Mouse (Mus musculus): Measurements from ENCODE around the gene Mmp9. TPM values are rescaled to one million over a fixed set of nuclear protein-coding genes. Genes with fewer than 3 reads are reported as not detected.

Gene Mmp9
- total RNA-seq, 1 experiment = 7.0 TPM

DNA sequence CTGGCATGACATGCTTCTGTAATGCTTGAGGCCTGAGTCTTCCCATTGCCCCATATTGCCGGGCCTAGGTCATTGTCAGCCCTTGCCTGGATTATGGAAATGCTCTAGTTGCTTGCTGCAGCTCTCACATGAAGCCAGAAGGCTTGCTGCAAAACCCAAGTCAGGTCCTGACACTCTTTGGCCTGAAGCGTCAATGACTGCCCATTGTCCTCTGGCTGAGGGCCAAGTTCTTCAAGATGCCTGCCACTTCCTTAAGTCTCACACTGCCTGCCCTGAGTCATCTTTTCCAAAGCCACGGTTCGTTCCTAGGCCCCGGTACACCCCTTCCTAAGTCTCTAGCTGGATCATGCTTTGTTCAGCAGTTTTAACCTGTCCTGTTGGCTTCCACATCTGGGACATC is 32.1 kb downstream of the Mmp9 start:
- TF ChIP-seq MAFK (IDR thresholded peaks at IDR 0.05; ENCODE audit: insufficient read depth, low read depth, low read length) = no peak
- no peak for TF ChIP-seq ZNF384 (IDR thresholded peaks at IDR 0.05; ENCODE audit: low read depth, low read length)
- TF ChIP-seq CHD2 (IDR thresholded peaks at IDR 0.05; ENCODE audit: low read depth, low read length) = no peak
- TF ChIP-seq HCFC1 (IDR thresholded peaks at IDR 0.05; ENCODE audit: borderline replicate concordance, insufficient read depth, low read length) = no peak
- no peak for TF ChIP-seq ZC3H11A (IDR thresholded peaks at IDR 0.05; ENCODE audit: borderline replicate concordance, low read depth, low read length)
- Histone ChIP-seq H3K27ac (ENCODE audit: insufficient read depth, low read depth, low read length, poor library complexity, severe bottlenecking) (no peak overlapping the region), H3K36me3 (ENCODE audit: control insufficient read depth, insufficient read depth, low read length, poor library complexity, severe bottlenecking) (no peaks in the 10 kb centered on the region), H3K9ac (ENCODE audit: insufficient read depth, low read depth, low read length, poor library complexity, severe bottlenecking) (no peak overlapping the region), H3K4me3 (ENCODE audit: insufficient read depth in 1 of 2, low read depth in 1 of 2, low read length in 2 of 2, poor library complexity in 1 of 2, severe bottlenecking in 1 of 2) (no peak overlapping the region), H3K4me1 (ENCODE audit: control insufficient read depth in 2 of 2, insufficient read depth in 2 of 2, low read length in 2 of 2, poor library complexity in 1 of 2) (peaks cover 0 to 11% of the 10 kb centered on the region in 2 experiments; a peak in 1 of 4 replicates), H3K9me3 (ENCODE audit: control insufficient read depth, insufficient read depth, low read depth, low read length) (no peaks in the 10 kb centered on the region)
- DNase-seq (ENCODE audit: low read depth, low spot score) = no peak
- in situ Hi-C loops (cut with MboI; ENCODE audit: low sequenced_read_pairs in 2 of 2, unreplicated experiment in 2 of 2) = no loop called here

- no peak for TF ChIP-seq ZNF384 (IDR thresholded peaks at IDR 0.05; ENCODE audit: low read depth, low read length)
- TF ChIP-seq ZC3H11A (IDR thresholded peaks at IDR 0.05; ENCODE audit: borderline replicate concordance, low read depth, low read length) = no peak
- TF ChIP-seq CHD2 (IDR thresholded peaks at IDR 0.05; ENCODE audit: low read depth, low read length) = no peak
- no peak for TF ChIP-seq HCFC1 (IDR thresholded peaks at IDR 0.05; ENCODE audit: borderline replicate concordance, insufficient read depth, low read length)
- TF ChIP-seq MAFK (IDR thresholded peaks at IDR 0.05; ENCODE audit: insufficient read depth, low read depth, low read length) = no peak
- Histone ChIP-seq H3K4me1 (ENCODE audit: control insufficient read depth in 2 of 2, insufficient read depth in 2 of 2, low read length in 2 of 2, poor library complexity in 1 of 2) (peaks cover 0 to 3% of the 10 kb centered on the region in 2 experiments; a peak in 1 of 4 replicates), H3K36me3 (ENCODE audit: control insufficient read depth, insufficient read depth, low read length, poor library complexity, severe bottlenecking) (no peaks in the 10 kb centered on the region), H3K4me3 (ENCODE audit: insufficient read depth in 1 of 2, low read depth in 1 of 2, low read length in 2 of 2, poor library complexity in 1 of 2, severe bottlenecking in 1 of 2) (no peak overlapping the region), H3K27ac (ENCODE audit: insufficient read depth, low read depth, low read length, poor library complexity, severe bottlenecking) (no peak overlapping the region), H3K9ac (ENCODE audit: insufficient read depth, low read depth, low read length, poor library complexity, severe bottlenecking) (no peak overlapping the region), H3K9me3 (ENCODE audit: control insufficient read depth, insufficient read depth, low read depth, low read length) (no peaks in the 10 kb centered on the region)
- DNase-seq (ENCODE audit: low read depth, low spot score) = no peak
- in situ Hi-C loops (cut with MboI; ENCODE audit: low sequenced_read_pairs in 2 of 2, unreplicated experiment in 2 of 2) = no loop called here
Observed at GRCm38 (mm10) chr2:164975611-164976010, 35.0 kb downstream of the Mmp9 start.

DNA sequence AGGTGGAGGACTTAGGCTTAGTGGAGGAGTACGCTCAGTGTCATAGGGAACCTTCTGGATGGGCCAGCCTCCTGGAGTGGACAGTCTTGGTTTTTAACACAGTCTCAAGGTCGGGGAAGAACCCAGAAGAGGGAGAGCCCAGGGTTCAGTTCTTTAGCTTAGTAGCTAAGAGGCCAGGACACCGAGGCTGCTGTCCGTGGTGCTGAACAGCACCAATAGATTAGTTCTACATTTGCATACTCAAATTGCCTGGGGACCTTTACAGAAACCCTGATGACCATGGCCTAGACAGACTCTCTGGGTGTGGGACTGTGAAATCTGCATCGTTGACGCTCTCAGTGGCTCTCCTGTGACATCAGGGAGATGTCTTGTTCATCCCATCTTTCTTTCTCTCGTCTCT is 39.2 kb downstream of the Mmp9 start:
- Histone ChIP-seq H3K27ac (ENCODE audit: insufficient read depth, low read depth, low read length, poor library complexity, severe bottlenecking) (no peak overlapping the region), H3K9ac (ENCODE audit: insufficient read depth, low read depth, low read length, poor library complexity, severe bottlenecking) (no peak overlapping the region), H3K9me3 (ENCODE audit: control insufficient read depth, insufficient read depth, low read depth, low read length) (no peaks in the 10 kb centered on the region), H3K4me1 (ENCODE audit: control insufficient read depth in 2 of 2, insufficient read depth in 2 of 2, low read length in 2 of 2, poor library complexity in 1 of 2) (no peaks in the 10 kb centered on the region), H3K36me3 (ENCODE audit: control insufficient read depth, insufficient read depth, low read length, poor library complexity, severe bottlenecking) (no peaks in the 10 kb centered on the region), H3K4me3 (ENCODE audit: insufficient read depth in 1 of 2, low read depth in 1 of 2, low read length in 2 of 2, poor library complexity in 1 of 2, severe bottlenecking in 1 of 2) (no peak overlapping the region)
- in situ Hi-C loops (cut with MboI; ENCODE audit: low sequenced_read_pairs in 2 of 2, unreplicated experiment in 2 of 2) = no loop called here
- TF ChIP-seq ZC3H11A (IDR thresholded peaks at IDR 0.05; ENCODE audit: borderline replicate concordance, low read depth, low read length) = no peak
- TF ChIP-seq MAFK (IDR thresholded peaks at IDR 0.05; ENCODE audit: insufficient read depth, low read depth, low read length) = no peak
- no peak for TF ChIP-seq CHD2 (IDR thresholded peaks at IDR 0.05; ENCODE audit: low read depth, low read length)
- no peak for TF ChIP-seq ZNF384 (IDR thresholded peaks at IDR 0.05; ENCODE audit: low read depth, low read length)
- TF ChIP-seq HCFC1 (IDR thresholded peaks at IDR 0.05; ENCODE audit: borderline replicate concordance, insufficient read depth, low read length) = no peak
- peak; percentile 77 for DNase-seq (ENCODE audit: low read depth, low spot score)

DNA sequence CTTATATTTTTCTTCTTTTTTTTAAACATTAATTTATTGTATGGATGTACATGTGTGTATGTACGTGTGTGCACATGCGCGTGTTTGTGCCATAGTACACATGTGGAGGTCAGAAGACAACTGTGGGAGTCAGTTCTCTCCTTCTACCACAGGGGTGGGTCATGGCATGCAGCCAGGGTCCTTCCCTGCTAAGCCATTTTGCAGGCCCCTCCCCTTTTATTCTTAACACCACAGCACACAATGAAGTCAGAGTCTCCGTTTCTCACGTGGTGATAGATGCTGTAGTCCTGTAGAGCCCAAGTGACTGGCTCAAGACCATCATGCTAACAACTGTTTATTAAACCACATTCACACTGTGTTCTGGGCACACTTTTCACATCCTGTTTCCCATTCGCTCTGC is 45.4 kb downstream of the Mmp9 start:
- no peak for DNase-seq (ENCODE audit: low read depth, low spot score)
- Histone ChIP-seq H3K4me1 (ENCODE audit: control insufficient read depth in 2 of 2, insufficient read depth in 2 of 2, low read length in 2 of 2, poor library complexity in 1 of 2) (peaks cover 0 to 4% of the 10 kb centered on the region in 2 experiments; a peak in 1 of 4 replicates), H3K4me3 (ENCODE audit: insufficient read depth in 1 of 2, low read depth in 1 of 2, low read length in 2 of 2, poor library complexity in 1 of 2, severe bottlenecking in 1 of 2) (no peak overlapping the region), H3K27ac (ENCODE audit: insufficient read depth, low read depth, low read length, poor library complexity, severe bottlenecking) (no peak overlapping the region), H3K36me3 (ENCODE audit: control insufficient read depth, insufficient read depth, low read length, poor library complexity, severe bottlenecking) (no peaks in the 10 kb centered on the region), H3K9ac (ENCODE audit: insufficient read depth, low read depth, low read length, poor library complexity, severe bottlenecking) (no peak overlapping the region), H3K9me3 (ENCODE audit: control insufficient read depth, insufficient read depth, low read depth, low read length) (no peaks in the 10 kb centered on the region)
- in situ Hi-C loops (cut with MboI; ENCODE audit: low sequenced_read_pairs in 2 of 2, unreplicated experiment in 2 of 2) = no loop called here
- TF ChIP-seq ZNF384 (IDR thresholded peaks at IDR 0.05; ENCODE audit: low read depth, low read length) = no peak
- TF ChIP-seq MAFK (IDR thresholded peaks at IDR 0.05; ENCODE audit: insufficient read depth, low read depth, low read length) = no peak
- TF ChIP-seq CHD2 (IDR thresholded peaks at IDR 0.05; ENCODE audit: low read depth, low read length) = no peak
- no peak for TF ChIP-seq HCFC1 (IDR thresholded peaks at IDR 0.05; ENCODE audit: borderline replicate concordance, insufficient read depth, low read length)
- TF ChIP-seq ZC3H11A (IDR thresholded peaks at IDR 0.05; ENCODE audit: borderline replicate concordance, low read depth, low read length) = no peak
